Mouse (Mus musculus) cerebellum, postnatal 4 days (tissue): ENCODE results near the gene Ptprn.

Experiments
- DNase-seq, 2 experiments: peaks; one replicate each; pipeline ENCODE4 v3.0.0; 2022; ENCODE audit warnings: low spot score in 2 of 2, mixed read lengths in 1 of 2

The Ptprn gene

DNA sequence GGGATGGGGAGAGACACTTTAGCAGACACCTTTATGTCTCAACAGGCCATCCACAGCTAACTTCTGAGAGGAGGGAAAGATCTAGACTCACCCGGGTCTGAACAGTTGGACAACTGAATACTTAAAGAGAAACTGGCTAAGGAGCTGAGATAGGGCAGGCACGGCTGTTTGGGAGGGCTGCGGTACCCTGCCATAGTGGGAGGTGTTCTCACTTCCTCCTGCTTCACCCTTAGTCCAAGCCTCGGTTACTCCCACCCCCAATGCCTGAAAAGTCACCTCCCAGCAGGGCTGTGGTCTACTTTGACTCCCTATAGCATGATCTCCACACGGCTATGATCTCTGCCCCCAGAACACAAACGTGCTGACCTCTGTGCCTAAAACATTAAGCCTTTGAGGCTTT lies 40.8 kb downstream of the Ptprn start:
- DNase-seq = no peak

DNA sequence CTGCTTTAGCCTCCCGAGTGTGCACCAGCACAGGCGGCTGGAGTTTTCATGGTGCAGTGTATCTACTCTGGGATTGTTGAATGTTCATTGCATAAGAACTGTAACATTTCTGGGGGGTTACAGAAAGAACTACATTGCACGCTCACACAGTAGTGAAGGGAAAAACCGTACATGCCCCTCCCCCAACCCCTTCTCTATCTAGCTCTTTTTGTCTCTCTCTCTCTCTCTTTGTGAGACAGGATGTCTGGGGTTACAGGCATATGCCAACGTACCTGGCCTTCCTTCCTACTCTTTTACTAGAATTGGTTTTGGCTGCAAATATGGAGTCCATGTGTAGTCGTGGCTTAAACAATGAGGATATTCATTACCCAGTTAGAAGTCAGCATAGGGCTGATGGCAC lies 41.4 kb downstream of the Ptprn start:
- no peak for DNase-seq

DNA sequence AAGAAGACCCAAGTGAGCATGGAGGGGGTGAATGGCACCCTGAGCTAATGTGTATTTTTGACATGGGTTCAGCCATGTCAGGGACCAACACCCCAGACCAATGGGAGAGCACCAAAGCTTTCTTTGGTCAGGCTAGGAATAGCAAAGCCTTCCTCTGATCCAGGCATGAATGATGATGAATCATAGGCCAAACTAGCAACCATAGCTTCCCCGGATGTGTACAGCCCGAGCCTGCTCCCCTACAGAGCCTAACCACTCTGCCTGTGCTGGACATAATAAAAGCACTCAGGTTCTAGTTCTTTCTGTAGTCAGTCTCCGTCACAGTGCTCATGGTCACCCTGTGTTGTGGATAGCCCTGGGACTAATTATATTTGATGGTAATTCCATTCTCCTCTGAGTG lies 42.8 kb downstream of the Ptprn start:
- DNase-seq = no peak

DNA sequence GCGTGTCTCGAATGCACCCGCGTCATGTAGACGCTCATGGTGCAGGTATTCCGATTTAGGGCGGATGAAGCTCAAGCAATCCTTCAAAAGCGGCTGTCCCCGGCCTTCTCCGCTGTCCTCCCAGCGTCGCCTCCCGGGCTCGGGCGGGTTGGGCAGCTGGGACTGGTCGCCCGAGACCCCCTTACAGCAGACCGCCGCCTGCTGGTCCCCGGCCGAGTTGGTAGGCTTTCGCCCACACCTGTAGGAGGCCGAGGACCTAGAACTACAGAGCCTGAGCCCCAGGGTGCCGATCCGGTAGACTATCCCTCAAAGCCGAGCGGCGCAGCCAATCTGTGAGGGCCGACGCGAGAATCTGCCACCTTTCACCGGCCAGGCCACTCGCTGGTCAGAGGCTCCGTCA lies 44.8 kb downstream of the Ptprn start, which contains the start of gene Tuba4a:
TSS of gene Tuba4a (minus strand) at position 335 of the 400 bp plus-strand sequence.
- DNase-seq = peak in 1 of 2 experiments; percentile 41

DNA sequence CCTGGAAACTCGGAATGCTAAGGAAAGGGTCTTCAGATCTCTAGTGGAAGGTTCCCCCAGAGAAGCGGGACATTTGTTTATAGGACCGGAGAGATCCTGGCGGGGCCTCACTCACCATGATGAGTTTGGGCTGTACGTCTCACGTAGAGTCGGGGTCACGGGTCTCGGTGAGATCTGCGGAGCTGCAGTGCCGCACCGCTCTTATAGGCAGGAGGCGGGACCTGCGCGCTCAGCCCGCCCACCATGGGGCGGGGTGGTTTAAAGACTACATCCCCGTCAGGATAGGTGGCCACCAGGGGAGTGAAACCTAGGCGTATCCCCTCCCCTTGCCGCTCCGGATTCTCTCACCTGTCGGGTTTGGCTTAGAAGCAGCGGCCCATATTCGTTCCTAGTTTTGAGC lies 45.2 kb downstream of the Ptprn start:
- peak; percentile 68 to 69 for DNase-seq

DNA sequence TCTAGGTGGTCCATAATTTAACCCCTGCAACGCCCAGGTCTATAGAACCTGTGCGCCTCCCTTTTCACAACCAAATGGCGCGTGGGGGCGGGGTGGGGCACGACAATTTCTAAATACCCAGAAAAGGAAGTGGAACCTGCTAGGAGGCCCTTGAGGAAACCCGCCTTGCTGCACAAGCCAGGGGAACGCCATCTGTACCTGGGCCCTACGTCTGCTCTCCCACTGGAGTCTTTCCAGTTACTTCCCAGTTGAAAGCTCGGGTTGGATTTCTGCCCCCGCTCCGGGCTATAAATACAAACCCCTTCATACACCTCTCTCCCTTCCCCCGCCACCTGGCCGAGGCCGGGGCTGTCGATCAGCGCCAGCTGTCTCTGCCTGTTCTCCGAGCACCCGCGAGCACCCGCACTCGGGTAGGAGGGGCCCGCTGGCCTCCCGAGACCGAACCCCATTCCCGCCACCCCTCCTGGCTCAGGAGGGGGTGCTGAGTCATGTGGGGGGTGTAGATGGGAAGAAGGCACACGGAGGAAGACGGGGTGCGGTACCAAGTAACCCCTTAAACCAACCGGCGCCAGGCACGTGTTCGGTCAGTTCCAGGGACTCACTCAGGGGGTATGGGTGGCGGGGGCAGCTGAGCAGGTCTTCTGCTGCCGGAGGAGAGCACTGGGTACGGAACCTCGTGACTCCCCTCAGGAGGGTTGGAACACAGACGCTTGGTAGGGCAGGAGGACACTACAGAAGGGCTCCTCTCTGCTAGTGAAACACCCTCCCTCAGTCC lies 45.9 kb downstream of the Ptprn start:
- DNase-seq = no peak

DNA sequence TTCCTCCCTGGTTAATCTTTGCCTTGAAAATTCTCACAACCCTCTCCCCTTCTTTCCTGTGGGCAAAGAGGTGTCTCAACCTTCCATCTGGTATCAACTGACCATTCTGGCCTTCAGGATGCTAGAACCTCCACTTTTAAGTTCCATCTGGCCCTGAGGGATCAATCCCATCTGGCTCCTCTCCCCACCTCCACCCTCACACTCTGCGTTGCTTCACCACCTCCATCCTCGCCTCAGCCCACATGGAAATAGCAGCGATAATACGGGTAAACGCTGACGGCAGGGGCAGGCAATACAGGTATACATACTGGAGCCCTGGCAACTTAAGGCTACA lies 46.4 kb downstream of the Ptprn start:
- DNase-seq = no peak

DNA sequence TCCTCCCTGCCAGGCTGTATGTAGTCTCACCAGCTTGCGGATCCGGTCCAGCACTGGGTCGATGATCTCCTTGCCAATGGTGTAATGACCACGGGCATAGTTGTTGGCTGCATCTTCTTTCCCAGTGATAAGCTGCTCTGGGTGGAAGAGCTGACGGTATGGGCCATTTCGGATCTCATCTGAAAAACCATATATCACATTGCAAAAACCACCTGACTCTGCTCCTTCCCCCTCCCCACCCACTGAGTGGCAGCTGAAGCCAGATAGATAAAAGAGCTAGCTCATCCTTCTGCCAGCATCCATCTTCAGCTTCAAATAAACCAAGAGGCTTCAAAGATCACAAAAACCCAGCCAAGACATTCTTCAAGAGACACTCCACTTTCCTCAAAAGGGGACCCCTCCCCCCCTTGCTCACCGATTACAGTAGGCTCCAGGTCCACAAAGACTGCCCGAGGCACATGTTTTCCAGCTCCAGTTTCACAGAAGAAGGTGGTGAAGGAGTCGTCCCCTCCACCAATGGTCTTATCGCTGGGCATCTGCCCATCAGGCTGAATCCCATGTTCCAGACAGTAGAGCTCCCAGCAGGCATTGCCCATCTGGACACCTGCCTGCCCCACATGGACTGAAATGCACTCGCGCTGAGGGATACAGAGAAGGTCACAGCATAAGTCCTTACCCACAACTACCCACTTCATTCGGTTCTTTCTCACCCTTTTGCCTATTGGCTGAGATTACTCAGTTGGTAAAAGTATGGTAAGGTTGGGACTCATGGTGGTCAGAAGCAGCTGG lies 47.3 kb downstream of the Ptprn start:
- DNase-seq = no peak

DNA sequence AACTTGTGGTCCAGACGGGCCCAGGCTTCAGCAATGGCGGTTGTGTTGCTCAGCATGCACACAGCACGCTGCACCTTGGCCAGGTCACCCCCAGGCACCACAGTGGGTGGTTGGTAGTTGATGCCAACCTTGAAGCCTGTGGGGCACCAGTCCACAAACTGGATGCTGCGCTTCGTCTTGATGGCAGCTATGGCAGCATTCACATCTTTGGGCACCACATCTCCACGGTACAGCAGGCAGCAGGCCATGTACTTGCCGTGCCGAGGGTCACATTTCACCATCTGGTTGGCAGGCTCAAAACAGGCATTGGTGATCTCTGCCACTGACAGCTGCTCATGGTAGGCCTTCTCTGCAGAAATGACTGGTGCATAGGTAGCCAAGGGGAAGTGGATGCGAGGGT lies 48.5 kb downstream of the Ptprn start:
- DNase-seq = no peak

DNA sequence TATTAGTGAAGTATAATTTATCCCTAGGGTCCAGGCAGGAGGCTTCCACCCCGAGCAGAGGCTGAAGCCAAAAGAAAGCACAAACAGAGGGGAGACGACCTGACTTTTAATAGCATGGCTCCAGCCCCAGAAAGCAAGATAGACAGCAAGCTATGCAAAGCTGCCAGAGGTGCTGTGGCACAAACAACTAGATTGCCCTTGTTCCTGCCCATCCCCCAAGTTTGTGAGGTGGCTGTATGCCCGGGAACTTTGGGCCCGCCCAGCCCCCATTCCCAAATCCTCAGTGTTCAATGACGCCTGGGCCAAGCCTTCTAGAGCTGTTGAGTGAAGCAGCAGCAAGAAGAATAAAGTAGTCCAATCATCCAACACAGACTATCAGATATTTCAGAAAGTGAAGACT lies 49.4 kb downstream of the Ptprn start:
- DNase-seq = no peak

DNA sequence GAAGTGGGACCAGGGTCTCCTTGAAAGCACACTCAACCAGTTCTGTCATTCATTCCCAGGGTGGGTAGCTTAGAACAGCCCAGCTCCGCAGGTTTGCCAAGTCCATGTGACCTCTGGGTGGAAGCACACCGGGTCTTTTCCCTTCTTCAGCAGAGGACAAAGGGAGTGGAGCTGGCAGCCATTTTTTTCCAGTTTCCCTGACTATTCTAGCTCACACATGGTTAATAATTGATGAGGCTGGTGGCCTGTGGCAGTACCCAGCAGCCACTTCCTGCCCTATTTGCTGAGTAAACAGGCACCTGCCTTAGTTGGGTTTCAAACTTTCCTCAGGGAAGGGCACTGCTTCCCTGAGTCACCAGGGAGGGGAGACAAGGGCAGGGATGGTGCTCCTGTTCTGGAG lies 49.9 kb downstream of the Ptprn start:
- no peak for DNase-seq

DNA sequence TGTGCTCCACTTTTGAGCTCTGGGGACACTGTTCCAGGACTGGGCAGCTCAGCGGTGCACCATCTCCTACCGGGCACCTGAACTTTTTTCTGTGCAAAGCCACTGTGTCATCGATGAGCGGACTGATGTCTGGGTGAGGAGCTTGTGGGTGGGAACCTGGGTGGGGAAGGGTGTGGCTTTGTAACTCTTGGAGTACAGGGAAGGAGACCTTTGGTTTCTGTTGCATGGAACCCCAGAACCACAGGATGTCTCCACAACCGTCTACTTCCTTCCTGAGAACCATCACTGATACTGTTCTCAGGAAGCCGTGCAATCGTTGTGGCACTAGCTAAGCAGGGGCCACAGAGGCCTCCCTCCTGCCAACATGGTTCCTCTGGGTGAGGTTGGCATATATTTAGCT lies 51.2 kb downstream of the Ptprn start:
- DNase-seq = no peak

DNA sequence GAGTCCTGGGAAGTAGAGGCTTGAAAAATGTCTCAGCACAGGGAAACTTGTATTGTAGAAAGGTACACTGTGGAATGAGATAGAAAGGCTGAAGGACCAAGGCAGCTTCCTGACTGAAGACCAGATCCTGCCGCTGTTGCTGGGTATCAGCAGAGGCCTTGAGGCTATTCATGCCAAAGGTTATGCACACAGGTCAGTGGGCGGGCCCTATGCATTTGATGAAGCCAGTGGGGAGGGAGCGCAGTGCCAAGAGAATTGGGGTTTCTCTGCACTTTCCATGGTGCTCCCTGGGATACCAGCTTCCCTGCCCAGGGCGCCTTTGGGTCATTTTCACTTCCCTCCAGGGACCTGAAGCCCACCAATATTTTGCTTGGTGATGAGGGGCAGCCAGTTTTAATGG lies 51.8 kb downstream of the Ptprn start:
- DNase-seq = no peak

DNA sequence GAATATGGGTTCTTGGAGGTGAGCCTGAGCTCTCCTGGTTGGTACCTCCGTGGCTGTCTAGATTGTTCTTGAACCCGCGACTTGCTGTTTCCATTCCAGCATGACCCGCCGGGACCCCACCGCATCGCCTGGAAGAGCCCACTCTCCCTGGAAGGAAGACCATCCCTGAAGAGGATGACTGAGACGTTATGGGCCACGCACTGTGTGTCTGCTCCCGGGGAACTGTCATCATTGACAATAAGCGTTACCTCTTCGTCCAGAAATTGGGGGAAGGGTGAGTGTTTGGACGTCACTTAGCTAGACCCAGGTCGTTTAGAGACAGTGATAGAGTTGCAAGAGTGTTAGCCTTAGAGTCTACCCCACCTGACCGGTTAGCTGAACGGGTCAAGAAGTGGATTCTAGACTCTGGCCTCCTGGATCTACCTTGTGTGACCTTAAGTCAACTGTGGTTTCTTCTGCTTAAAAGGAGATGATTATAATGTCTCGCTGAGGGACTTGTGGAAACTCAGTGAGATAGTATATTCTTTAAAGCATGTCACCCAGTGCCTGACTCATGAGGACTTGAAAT lies 53.1 kb downstream of the Ptprn start:
- no peak for DNase-seq

DNA sequence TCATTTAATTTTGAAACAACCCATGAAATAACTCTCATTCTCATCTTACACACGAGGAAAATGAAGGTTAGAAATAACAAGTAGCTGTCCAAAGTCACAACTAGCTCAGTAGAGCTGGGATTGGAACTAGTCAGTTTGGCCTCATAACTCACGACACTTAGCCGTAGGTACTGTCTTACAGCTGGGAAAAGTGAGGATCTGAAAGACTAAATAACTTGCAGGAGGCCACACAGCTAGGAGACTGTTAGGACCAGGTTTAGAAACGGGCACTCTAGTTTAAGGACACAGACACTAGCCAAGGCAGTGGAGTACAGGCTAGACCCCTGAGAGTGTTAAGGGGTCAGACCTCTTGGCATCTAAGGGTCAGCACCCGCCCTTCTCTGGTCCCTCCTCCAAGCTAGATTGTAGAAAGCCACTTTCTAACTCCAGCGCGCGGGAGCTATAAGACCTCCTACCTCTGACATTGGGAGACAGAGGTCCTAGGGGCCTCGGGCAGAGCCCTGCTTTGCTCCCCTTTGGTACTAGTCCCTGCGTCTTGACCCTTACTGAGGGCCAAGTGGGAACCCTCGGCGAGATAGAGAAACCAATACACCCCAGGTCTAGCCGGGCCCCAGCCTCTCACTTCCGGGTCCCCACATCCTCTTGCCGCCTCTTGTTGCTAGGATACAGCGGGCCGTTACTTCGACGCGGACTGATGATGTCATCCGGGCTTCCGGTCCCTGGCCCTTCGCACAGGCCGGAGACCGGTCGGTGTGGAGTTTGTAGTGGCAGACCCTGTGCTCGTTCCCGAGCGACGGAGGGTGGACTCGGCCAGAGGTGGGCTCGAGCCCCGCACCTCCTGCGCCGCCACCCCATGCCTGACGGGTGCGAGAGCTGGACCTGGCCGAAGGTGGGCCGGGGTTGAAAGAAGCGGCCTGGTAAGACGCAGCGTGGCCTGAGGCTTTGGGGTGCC lies 53.9 kb downstream of the Ptprn start, which contains the start of the genes Glb1l and Stk16:
TSS of gene Glb1l (minus strand) at position 678 of the 952 bp plus-strand sequence.
TSS of gene Stk16 (plus strand) at position 703 of the 952 bp plus-strand sequence.
- DNase-seq = peak; percentile 93 to 95

DNA sequence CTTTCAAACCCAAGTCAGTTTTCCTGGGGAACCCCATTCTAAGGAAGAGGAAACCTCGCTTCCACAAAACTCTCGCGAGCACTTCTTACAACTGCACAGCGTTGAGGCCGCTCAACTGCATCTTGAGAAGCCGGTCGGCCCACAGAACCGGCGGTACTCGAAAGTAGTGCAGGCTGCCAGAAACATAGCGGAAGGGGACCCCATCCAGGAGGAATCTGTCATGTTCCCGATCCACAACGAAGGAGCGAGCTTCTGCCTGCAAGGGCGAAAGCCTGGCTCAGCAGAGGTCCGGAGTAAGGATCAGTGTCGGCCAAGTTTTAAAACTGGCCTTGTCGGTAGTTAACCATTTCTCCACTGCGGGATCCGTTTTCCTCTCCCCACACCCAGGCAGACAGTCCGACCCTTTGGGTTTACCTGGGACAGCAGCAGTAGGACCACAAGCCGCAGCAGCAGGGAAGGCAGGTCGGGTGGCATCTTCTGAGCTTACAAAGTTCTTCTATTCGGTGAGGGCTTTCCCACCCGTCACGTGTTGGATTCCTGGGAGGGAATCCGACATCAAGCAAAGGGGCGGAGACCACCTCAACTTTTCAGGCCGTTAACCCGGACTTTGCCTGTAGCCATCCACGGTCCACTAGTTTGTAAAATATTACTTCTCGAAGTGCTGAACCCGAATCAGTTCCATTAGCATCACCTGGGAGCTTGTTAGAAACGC lies 55.2 kb downstream of the Ptprn start:
- DNase-seq = no peak

DNA sequence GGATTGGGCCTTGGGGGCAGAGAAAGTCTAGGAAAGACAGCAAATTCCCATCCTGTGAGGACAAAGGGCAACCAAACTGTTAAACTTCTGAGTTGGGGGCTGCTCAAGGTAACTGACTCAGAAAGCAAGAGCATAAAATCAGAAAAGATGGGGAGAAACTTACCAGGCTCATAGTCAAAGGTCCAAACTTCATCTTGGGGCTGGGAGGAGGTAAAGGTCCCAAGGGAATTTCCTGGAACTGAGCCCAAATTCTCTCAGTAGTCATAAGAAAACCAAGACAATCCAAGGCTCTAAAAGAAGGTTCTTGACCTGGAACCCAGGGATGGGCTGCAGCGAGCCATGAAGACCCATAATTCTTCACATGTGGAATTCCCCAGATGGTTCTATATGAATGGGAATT lies 63.1 kb downstream of the Ptprn start:
- no peak for DNase-seq
